Mouse (Mus musculus): Measurements from ENCODE around the gene Maea.

Maea gene

GRCm38 (mm10) chr5:33353011-33353410 is 17.7 kb downstream of the Maea start:
- no peak for DNase-seq (ENCODE audit: extremely low read depth, insufficient read length, low spot score)

GRCm38 (mm10) chr5:33357494-33357893 is 22.2 kb downstream of the Maea start:
- no peak for DNase-seq (ENCODE audit: extremely low read depth, insufficient read length, low spot score)

GRCm38 (mm10) chr5:33358467-33358866 is 23.2 kb downstream of the Maea start:
- no peak for DNase-seq (ENCODE audit: extremely low read depth, insufficient read length, low spot score)

GRCm38 (mm10) chr5:33363263-33363662 is 28.0 kb downstream of the Maea start:
- no peak for DNase-seq (ENCODE audit: extremely low read depth, insufficient read length, low spot score)

- DNase-seq (ENCODE audit: extremely low read depth, insufficient read length, low spot score): no peak
Measured at GRCm38 (mm10) chr5:33368651-33369050, 33.3 kb downstream of the Maea start.

- no peak for DNase-seq (ENCODE audit: extremely low read depth, insufficient read length, low spot score)
Measured at GRCm38 (mm10) chr5:33371137-33371536, 35.8 kb downstream of the Maea start.

GRCm38 (mm10) chr5:33371668-33372067 is 36.4 kb downstream of the Maea start:
- no peak for DNase-seq (ENCODE audit: extremely low read depth, insufficient read length, low spot score)

GRCm38 (mm10) chr5:33372331-33373038 is 37.2 kb downstream of the Maea start:
- DNase-seq (ENCODE audit: extremely low read depth, insufficient read length, low spot score): no peak

- DNase-seq (ENCODE audit: extremely low read depth, insufficient read length, low spot score): no peak
Measured at GRCm38 (mm10) chr5:33377176-33377575, 41.9 kb downstream of the Maea start.

- no peak for DNase-seq (ENCODE audit: extremely low read depth, insufficient read length, low spot score)
Measured at GRCm38 (mm10) chr5:33377801-33378301, 42.5 kb downstream of the Maea start.

- peak; percentile 99 for DNase-seq (ENCODE audit: extremely low read depth, insufficient read length, low spot score)
Measured at GRCm38 (mm10) chr5:33378302-33378854, 43.1 kb downstream of the Maea start, which contains the start of gene Uvssa. Gene Uvssa, plus strand, starts transcription at chr5:33378549.

GRCm38 (mm10) chr5:33387550-33387949 is 52.2 kb downstream of the Maea start:
- no peak for DNase-seq (ENCODE audit: extremely low read depth, insufficient read length, low spot score)

- DNase-seq (ENCODE audit: extremely low read depth, insufficient read length, low spot score): peak; percentile 40
Measured at GRCm38 (mm10) chr5:33393803-33394202, 58.5 kb downstream of the Maea start.

GRCm38 (mm10) chr5:33395693-33396092 is 60.4 kb downstream of the Maea start:
- DNase-seq (ENCODE audit: extremely low read depth, insufficient read length, low spot score): no peak

GRCm38 (mm10) chr5:33396828-33397227 is 61.5 kb downstream of the Maea start:
- no peak for DNase-seq (ENCODE audit: extremely low read depth, insufficient read length, low spot score)

- DNase-seq (ENCODE audit: extremely low read depth, insufficient read length, low spot score): no peak
Measured at GRCm38 (mm10) chr5:33400819-33401218, 65.5 kb downstream of the Maea start.

GRCm38 (mm10) chr5:33420313-33420712 is 85.0 kb downstream of the Maea start:
- no peak for DNase-seq (ENCODE audit: extremely low read depth, insufficient read length, low spot score)

Data from 3134 (cell line).